Mouse (Mus musculus) MEL (cell line): Measurements from ENCODE around the gene Hoxb9. TPM values are rescaled to one million over a fixed set of nuclear protein-coding genes. Genes with fewer than 3 reads are reported as not detected.

Experiments used
- DNase-seq: peaks from one replicate; pipeline ENCODE4 v3.0.0; 2011; ENCODE audit warnings: low read depth, low spot score
- H3K27ac ChIP-seq: 2 replicates; pipeline ENCODE4 v1.5.1; 2012; ENCODE audit warnings: low read depth, mild to moderate bottlenecking, control low read depth, low read length, moderate library complexity; ENCODE audit not compliant: control insufficient read depth
- H3K27me3 ChIP-seq, 2 experiments: fragments of 150-350 bp in 1 of 2; sonication (generic) in 1 of 2; 2 replicates each; pipeline ENCODE4 v1.6.1; 2012; ENCODE audit warnings: low read length in 2 of 2, mild to moderate bottlenecking in 2 of 2, improper control_type of control experiment in 1 of 2, moderate library complexity in 1 of 2; ENCODE audit not compliant: insufficient read depth in 2 of 2, control insufficient read depth in 1 of 2
- H3K36me3 ChIP-seq, 2 experiments: 2 replicates each; pipeline ENCODE4 v1.6.1; 2012 to 2014; ENCODE audit warnings: low read length in 2 of 2, improper control_type of control experiment in 1 of 2, inconsistent platforms in 1 of 2, mild to moderate bottlenecking in 1 of 2; ENCODE audit not compliant: insufficient read depth in 2 of 2, control insufficient read depth in 1 of 2
- H3K4me1 ChIP-seq, 2 experiments: fragments of 150-350 bp in 1 of 2; sonication (generic) in 1 of 2; 2 replicates each; pipeline ENCODE4 v1.6.1; 2012; ENCODE audit warnings: low read length in 2 of 2, improper control_type of control experiment in 1 of 2, mild to moderate bottlenecking in 1 of 2; ENCODE audit not compliant: insufficient read depth in 2 of 2, control insufficient read depth in 1 of 2
- H3K4me3 ChIP-seq, 2 experiments: fragments of 150-350 bp in 1 of 2; sonication (generic) in 1 of 2; 2 replicates each; pipeline ENCODE4 v1.5.1; 2012; ENCODE audit warnings: low read depth in 2 of 2, low read length in 2 of 2, mild to moderate bottlenecking in 2 of 2, moderate library complexity in 2 of 2, control low read depth in 1 of 2, improper control_type of control experiment in 1 of 2; ENCODE audit not compliant: control insufficient read depth in 1 of 2, insufficient read depth in 1 of 2
- H3K79me2 ChIP-seq: 2 replicates; pipeline ENCODE4 v1.6.1; 2012; ENCODE audit warnings: mild to moderate bottlenecking, low read length, moderate library complexity; ENCODE audit not compliant: control insufficient read depth, poor library complexity, insufficient read depth
- H3K9ac ChIP-seq: 2 replicates; pipeline ENCODE4 v1.6.1; 2012; ENCODE audit warnings: low read depth, mild to moderate bottlenecking, control low read depth, low read length, moderate library complexity; ENCODE audit not compliant: control insufficient read depth, poor library complexity, severe bottlenecking
- H3K9me3 ChIP-seq: fragments of 150-350 bp; sonication (generic); replicated peaks from 2 replicates; pipeline ENCODE4 v1.6.1; 2012; ENCODE audit warnings: mild to moderate bottlenecking, low read length, improper control_type of control experiment, moderate library complexity; ENCODE audit not compliant: insufficient read depth
- CHD1 ChIP-seq: IDR thresholded peaks from 2 replicates; pipeline ENCODE4 v1.6.1; 2012; ENCODE audit warnings: low read depth, mild to moderate bottlenecking, inconsistent platforms, low read length, improper control_type of control experiment
- CTCF ChIP-seq, 3 experiments: IDR thresholded peaks in 2 of 3; conservative IDR thresholded peaks in 1 of 3; 2 replicates each; pipeline ENCODE4 v1.5.1; 2011 to 2012; ENCODE audit warnings: low read length in 3 of 3, low read depth in 2 of 3, mild to moderate bottlenecking in 2 of 3, improper control_type of control experiment in 1 of 3, inconsistent platforms in 1 of 3, mixed read lengths in 1 of 3, moderate library complexity in 1 of 3; ENCODE audit not compliant: control insufficient read depth in 1 of 3, insufficient read depth in 1 of 3, poor library complexity in 1 of 3, severe bottlenecking in 1 of 3
- E2F4 ChIP-seq: IDR thresholded peaks from 2 replicates; pipeline ENCODE4 v1.6.1; 2011; ENCODE audit warnings: low read depth, low read length, improper control_type of control experiment, borderline replicate concordance
- ELF1 ChIP-seq: IDR thresholded peaks from 2 replicates; pipeline ENCODE4 v1.6.1; 2014; ENCODE audit warnings: low read depth, mild to moderate bottlenecking, inconsistent platforms, low read length, improper control_type of control experiment, moderate library complexity
- EP300 ChIP-seq, 2 experiments: IDR thresholded peaks; 2 replicates each; pipeline ENCODE4 v1.6.1; 2011; ENCODE audit warnings: improper control_type of control experiment in 2 of 2, low read length in 2 of 2, low read depth in 1 of 2, mild to moderate bottlenecking in 1 of 2
- ETS1 ChIP-seq: IDR thresholded peaks from 2 replicates; pipeline ENCODE4 v1.6.1; 2012; ENCODE audit warnings: low read depth, mild to moderate bottlenecking, inconsistent platforms, low read length, improper control_type of control experiment, moderate library complexity
- GATA1 ChIP-seq: IDR thresholded peaks from 2 replicates; pipeline ENCODE4 v1.6.1; 2011; ENCODE audit warnings: low read depth, low read length, improper control_type of control experiment
- JUND ChIP-seq: IDR thresholded peaks from 2 replicates; pipeline ENCODE4 v1.6.1; 2011; ENCODE audit warnings: low read depth, mild to moderate bottlenecking, improper control_type of control experiment, low read length
- KAT2A ChIP-seq: conservative IDR thresholded peaks from 2 replicates; pipeline ENCODE4 v1.6.1; 2012; ENCODE audit warnings: low read depth, low read length, improper control_type of control experiment, inconsistent platforms
- MAX ChIP-seq: IDR thresholded peaks from 2 replicates; pipeline ENCODE4 v1.6.1; 2011; ENCODE audit warnings: low read length, improper control_type of control experiment
- MAZ ChIP-seq: IDR thresholded peaks from 2 replicates; pipeline ENCODE4 v1.6.1; 2012; ENCODE audit warnings: low read depth, mild to moderate bottlenecking, inconsistent platforms, low read length, improper control_type of control experiment
- MXI1 ChIP-seq: IDR thresholded peaks from 2 replicates; pipeline ENCODE4 v1.6.1; 2011; ENCODE audit warnings: mild to moderate bottlenecking, low read depth, low read length, improper control_type of control experiment
- MYB ChIP-seq: IDR thresholded peaks from 2 replicates; pipeline ENCODE4 v1.6.1; 2011; ENCODE audit warnings: mild to moderate bottlenecking, low read depth, low read length, improper control_type of control experiment
- NELFE ChIP-seq: IDR thresholded peaks from 2 replicates; pipeline ENCODE4 v1.6.1; 2011; ENCODE audit warnings: low read depth, low read length, improper control_type of control experiment
- RCOR1 ChIP-seq: IDR thresholded peaks from 2 replicates; pipeline ENCODE4 v1.6.1; 2012; ENCODE audit warnings: low read depth, mild to moderate bottlenecking, inconsistent platforms, low read length, improper control_type of control experiment
- SIN3A ChIP-seq: IDR thresholded peaks from 2 replicates; pipeline ENCODE4 v1.6.1; 2012; ENCODE audit warnings: low read length, improper control_type of control experiment, inconsistent platforms
- SMC3 ChIP-seq: IDR thresholded peaks from 2 replicates; pipeline ENCODE4 v1.6.1; 2011; ENCODE audit warnings: low read depth, low read length, improper control_type of control experiment
- TAL1 ChIP-seq: IDR thresholded peaks from 2 replicates; pipeline ENCODE4 v1.6.1; 2012; ENCODE audit warnings: mild to moderate bottlenecking, inconsistent platforms, low read length, moderate library complexity, mixed read lengths
- USF1 ChIP-seq: IDR thresholded peaks from 2 replicates; pipeline ENCODE4 v1.6.1; 2014; ENCODE audit warnings: low read depth, mild to moderate bottlenecking, inconsistent platforms, low read length, improper control_type of control experiment, moderate library complexity
- USF2 ChIP-seq, 2 experiments: IDR thresholded peaks; 2 replicates each; pipeline ENCODE4 v1.6.1; 2011 to 2012; ENCODE audit warnings: improper control_type of control experiment in 2 of 2, low read length in 2 of 2, borderline replicate concordance in 1 of 2, inconsistent platforms in 1 of 2, low read depth in 1 of 2, mild to moderate bottlenecking in 1 of 2; ENCODE audit not compliant: insufficient read depth in 1 of 2
- ZNF384 ChIP-seq: IDR thresholded peaks from 2 replicates; pipeline ENCODE4 v1.6.1; 2012; ENCODE audit warnings: low read depth, mild to moderate bottlenecking, inconsistent platforms, low read length, improper control_type of control experiment
- polyA plus RNA-seq, 2 experiments: library from polyadenylated mRNA; stranded (reverse) in 1 of 2; unstranded in 1 of 2; fragments of >175 nt in 1 of 2; fragments of >200 nt in 1 of 2; gene quantifications; 2 replicates each; pipeline versions ENCODE4 v1.2.1 to v1.2.4; 2012; ENCODE audit warnings: low replicate concordance in 2 of 2, low read depth in 1 of 2; ENCODE audit not compliant: insufficient read length in 2 of 2, insufficient read depth in 1 of 2, missing spikeins in 1 of 2
- total RNA-seq: library from RNA; depleted of rRNA; stranded (reverse); fragments of 300-350 nt; gene quantifications from 2 replicates; pipeline ENCODE4 v1.2.3, GENCODE M21; 2012

Gene Hoxb9
- total and polyA plus RNA-seq, 3 experiments, result not detected

- H3K4me1 ChIP-seq, result no peaks in the 10 kb centered on the region
- TF ChIP-seq MXI1 (no peak), JUND (no peak), MAZ (no peak), ETS1 (no peak), TAL1 (no peak)
- TF ChIP-seq, all 39 proteins: peak for 0
- H3K27me3 ChIP-seq, result no peaks in the 10 kb centered on the region; a peak in 3 of 4 replicates
- H3K9ac ChIP-seq, result no peak overlapping the region
- no peaks in the 10 kb centered on the region for H3K36me3 ChIP-seq
- no peak overlapping the region for H3K4me3 ChIP-seq
- no peaks in the 10 kb centered on the region for H3K9me3 ChIP-seq
- DNase-seq, result no peak
- H3K27ac ChIP-seq, result no peak overlapping the region
- H3K79me2 ChIP-seq, result no peaks in the 10 kb centered on the region
Observed at GRCm38 (mm10) chr11:96316696-96317607, 45.7 kb downstream of the Hoxb9 start.

GRCm38 (mm10) chr11:96317608-96318367 is 46.5 kb downstream of the Hoxb9 start, which contains the start of gene Hoxb4:
Gene Hoxb4, plus strand, starts transcription at chr11:96318267.
- DNase-seq, result no peak

More at GRCm38 (mm10) chr11:96317608-96318367, 46.5 kb downstream of the Hoxb9 start, which contains the start of gene Hoxb4:
- H3K79me2 ChIP-seq, result no peaks in the 10 kb centered on the region
- H3K27me3 ChIP-seq, result no peaks in the 10 kb centered on the region; a peak in 4 of 4 replicates
- H3K36me3 ChIP-seq, result no peaks in the 10 kb centered on the region
- no peak for TF ChIP-seq ZNF384
- no peak for TF ChIP-seq GATA1
- no peak for TF ChIP-seq USF2 (IDR thresholded peaks at IDR 0.05; ENCODE audit: borderline replicate concordance in 1 of 2, insufficient read depth in 1 of 2, low read depth in 1 of 2, low read length in 2 of 2)
- TF ChIP-seq NELFE, result no peak
- TF ChIP-seq EP300 (IDR thresholded peaks at IDR 0.05; ENCODE audit: low read depth in 1 of 2, low read length in 2 of 2), result no peak
- TF ChIP-seq E2F4, result no peak
- no peak for TF ChIP-seq MAZ
- no peak for TF ChIP-seq KAT2A
- TF ChIP-seq TAL1, result no peak
- TF ChIP-seq CTCF (IDR thresholded peaks at IDR 0.05 in 2 of 3, conservative IDR thresholded peaks at IDR 0.05 in 1 of 3; ENCODE audit: control insufficient read depth in 1 of 3, insufficient read depth in 1 of 3, low read depth in 2 of 3, low read length in 3 of 3, poor library complexity in 1 of 3, severe bottlenecking in 1 of 3), result no peak
- no peak for TF ChIP-seq SMC3
- TF ChIP-seq ETS1, result no peak
- TF ChIP-seq USF1, result no peak
- no peak for TF ChIP-seq SIN3A
- TF ChIP-seq CHD1, result no peak
- TF ChIP-seq RCOR1, result no peak
- TF ChIP-seq ELF1, result no peak
- TF ChIP-seq MYB, result no peak
- TF ChIP-seq MAX, result no peak
- TF ChIP-seq JUND, result no peak
- H3K27ac ChIP-seq, result no peak within 1 kb of the TSS
- no peaks in the 10 kb centered on the region for H3K4me1 ChIP-seq
- no peaks in the 10 kb centered on the region for H3K9me3 ChIP-seq
- no peak within 1 kb of the TSS for H3K9ac ChIP-seq
- no peak within 1 kb of the TSS for H3K4me3 ChIP-seq
